Mouse (Mus musculus): Measurements from ENCODE around the gene Lmf2.

The Lmf2 gene

GRCm38 (mm10) chr15:89355241-89356187, at the start of gene Lmf2, which contains the start of gene Ncaph2:
TSS of gene Lmf2 (minus strand) at chr15:89355659.
TSS of gene Ncaph2 (plus strand) at chr15:89355719.
- peak; percentile 96 for DNase-seq (ENCODE audit: low spot score)

- no peak for DNase-seq (ENCODE audit: low spot score)
These were observed 49.6 kb upstream of the Lmf2 start for GRCm38 (mm10) chr15:89404831-89405623.

DNA sequence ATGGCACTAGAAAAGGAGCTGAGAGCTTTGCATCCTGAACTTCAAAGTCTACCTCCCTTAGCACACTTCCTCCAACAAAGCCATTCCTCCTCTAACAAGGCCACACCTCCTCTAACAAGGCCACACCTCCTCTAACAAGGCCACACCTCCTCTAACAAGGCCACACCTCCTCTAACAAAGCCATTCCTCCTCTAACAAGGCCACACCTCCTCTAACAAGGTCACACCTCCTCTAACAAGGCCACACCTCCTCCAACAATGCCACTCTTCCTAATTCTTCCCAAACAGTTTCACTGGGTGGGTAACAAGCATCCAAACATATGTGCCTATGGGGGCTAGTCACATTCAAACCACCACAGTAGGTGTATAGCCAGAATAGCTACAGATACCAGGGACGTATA, 47.0 kb upstream of the Lmf2 start:
- DNase-seq (ENCODE audit: low spot score) = no peak

DNA sequence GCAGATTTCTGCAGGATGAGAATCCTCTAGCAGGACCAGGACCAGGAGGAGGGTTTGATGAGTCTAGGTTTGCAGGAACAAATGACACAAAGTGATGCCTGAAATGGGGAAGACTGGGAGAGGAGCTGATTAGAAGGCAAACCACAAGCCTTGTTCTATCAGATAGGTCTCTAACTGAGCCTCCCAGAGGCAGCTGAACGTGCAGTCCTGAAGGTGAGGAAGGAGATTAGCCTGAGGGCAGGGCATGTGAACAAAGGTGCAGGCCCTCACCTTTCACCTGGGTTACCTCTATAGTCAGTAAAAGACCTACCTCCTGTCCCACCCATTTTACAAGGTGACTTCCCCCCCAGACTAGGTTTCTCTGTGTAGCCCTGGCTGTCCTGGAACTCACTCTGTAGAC, 44.3 kb upstream of the Lmf2 start:
- no peak for DNase-seq (ENCODE audit: low spot score)

DNA sequence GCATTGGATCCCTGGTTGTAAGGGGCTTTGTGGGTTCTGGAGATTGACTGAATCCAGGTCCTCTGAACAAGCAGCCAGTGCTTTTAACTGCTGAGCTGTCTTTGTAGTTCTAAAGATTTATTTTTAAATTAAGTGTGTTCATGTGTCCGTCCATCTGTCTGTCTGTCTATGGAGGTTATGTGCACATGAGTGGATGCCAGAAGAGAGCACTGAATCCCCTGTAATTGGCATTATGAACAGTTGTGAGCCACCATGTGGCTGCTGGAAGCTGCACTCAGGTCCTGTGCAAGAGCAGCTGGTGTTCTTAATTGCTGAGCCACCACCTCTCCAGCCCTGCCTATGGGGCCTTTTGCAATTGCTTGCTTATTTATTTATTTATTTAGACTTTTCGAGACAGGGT, 42.7 kb upstream of the Lmf2 start:
- no peak for DNase-seq (ENCODE audit: low spot score)

DNA sequence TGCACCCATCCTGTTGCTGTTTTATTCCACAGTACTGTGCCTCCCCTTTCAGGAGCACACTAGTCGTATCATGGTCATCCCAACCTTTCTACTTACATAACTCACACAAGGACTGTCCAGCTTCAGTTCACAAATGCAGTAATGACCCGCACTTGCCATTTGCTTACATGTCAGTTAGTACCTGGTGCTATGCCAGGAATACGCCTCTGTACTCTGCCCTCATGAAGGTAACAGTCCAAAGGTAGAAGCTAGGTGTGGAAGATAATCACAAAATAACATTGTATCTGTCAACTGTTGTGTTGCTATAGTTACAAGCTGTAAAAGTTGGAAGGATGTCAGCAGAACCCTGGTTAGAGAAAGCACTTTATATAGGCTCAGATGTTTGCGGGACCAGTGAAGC, 41.4 kb upstream of the Lmf2 start:
- DNase-seq (ENCODE audit: low spot score) = no peak

DNA sequence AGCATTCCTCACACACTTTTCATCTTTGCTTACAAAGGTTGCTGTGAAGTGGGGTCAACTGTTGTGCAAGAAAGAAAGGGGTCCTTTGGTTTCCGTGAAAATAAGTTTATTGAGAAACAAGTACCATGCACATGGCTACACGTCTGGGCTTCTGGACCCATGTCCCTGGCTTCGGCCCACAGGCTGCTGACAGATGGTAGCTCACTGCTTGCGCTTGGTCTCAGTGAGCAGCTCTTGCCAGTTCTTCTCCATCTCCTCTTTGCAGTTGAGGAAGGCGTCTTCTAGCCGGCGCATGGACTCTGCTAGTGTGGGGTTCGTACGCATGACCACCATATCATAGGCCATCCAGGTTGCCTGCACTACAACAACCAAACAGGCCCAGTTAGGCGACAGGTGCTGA, 34.6 kb upstream of the Lmf2 start:
- no peak for DNase-seq (ENCODE audit: low spot score)

DNA sequence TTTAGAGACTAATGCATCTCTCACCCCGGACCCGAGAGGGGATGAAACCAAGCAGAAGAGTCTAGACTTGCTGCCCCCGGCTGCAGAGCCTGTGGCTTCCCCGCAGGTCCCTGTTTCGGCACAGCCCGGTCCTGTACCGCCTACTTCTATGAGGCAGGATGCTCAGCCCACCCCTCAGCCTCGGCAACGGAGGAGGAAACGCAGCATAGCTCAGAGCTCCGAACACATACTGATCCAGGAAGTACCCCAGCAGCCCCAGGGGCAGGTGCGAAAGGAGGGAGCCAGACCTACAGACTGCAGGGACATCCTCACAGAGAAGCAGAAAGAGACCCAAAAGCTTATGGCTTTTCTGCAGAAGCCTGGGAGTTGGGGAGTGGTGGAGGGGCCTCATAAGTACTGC, 31.7 kb upstream of the Lmf2 start:
- no peak for DNase-seq (ENCODE audit: low spot score)

GRCm38 (mm10) chr15:89384617-89385016, 29.2 kb upstream of the Lmf2 start, which contains the start of gene Klhdc7b:
TSS of gene Klhdc7b (plus strand) at chr15:89384917.
- no peak for DNase-seq (ENCODE audit: low spot score)

DNA sequence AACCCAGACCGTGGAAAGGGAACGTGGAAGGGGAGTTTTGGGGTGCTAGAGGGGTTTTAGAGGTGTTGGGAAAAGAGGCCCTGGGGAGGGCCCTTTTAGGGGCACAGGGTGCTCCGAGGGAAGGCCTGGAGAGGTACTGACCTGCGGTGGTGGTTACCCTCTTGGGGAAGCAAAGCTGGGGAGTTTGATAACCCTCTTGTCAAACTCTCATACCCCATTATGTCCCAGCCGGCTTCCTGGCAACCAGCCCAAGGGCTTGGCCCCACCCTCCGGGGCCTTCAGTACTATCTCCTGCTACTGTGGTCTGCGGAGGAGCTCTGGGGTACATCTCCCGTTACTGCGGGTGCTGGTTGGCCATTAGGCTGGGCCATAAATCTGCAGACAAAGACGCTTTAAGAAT, 24.0 kb upstream of the Lmf2 start:
- no peak for DNase-seq (ENCODE audit: low spot score)

DNA sequence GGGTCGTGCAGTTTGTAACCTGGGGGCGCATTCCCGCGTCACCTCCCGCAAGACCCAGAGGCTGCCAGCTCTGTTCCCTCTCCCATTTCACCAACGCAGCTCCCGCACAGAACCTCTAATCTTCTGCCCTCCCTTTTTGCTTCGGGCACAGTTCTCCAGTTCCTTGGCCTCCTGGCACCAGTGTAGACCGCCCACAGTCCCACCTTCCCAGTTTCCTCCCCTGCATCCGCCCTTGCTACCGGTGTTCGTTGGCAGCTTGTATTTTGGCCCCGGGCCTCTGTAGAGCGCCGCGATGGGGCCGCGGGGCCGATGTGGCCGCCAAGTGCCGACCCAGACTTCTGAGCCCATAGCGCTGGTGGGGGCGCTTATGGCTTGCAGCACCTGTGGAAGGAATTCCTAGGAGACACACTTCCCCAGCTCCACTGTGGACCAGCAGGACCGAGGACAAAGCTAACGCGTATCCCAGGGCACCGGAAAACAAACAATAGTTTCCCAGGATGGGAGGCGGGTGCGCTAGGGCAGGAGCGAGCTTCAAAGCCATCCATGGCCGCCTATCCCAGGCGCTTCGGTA, 23.5 kb upstream of the Lmf2 start, which contains the start of gene Odf3b:
Odf3b (minus strand) TSS at position 452 of the 571 bp plus-strand sequence.
- no peak for DNase-seq (ENCODE audit: low spot score)

- no peak for DNase-seq (ENCODE audit: low spot score)
These were observed 22.7 kb upstream of the Lmf2 start for GRCm38 (mm10) chr15:89377938-89378828.

DNA sequence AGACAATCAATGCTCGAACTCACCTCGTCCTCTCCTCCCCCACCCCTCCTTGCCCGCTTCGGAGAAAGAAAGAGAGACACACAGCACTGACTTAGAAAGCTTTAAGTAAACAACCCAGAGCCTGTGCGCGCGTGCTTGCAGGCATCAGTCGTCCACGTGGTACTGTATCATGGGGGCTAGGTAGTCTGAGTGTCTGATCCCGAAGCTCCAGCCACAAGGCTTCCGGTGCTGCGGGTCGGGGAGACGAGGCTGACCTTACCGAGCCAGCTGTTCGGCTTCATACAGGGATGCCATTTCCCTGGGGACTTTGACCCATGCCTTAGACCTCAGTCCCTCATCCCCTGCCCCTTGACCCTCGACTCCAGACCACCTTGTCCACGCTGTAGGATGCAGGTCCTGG, 21.9 kb upstream of the Lmf2 start:
- no peak for DNase-seq (ENCODE audit: low spot score)

- DNase-seq (ENCODE audit: low spot score) = no peak
These were observed 21.5 kb upstream of the Lmf2 start, which contains the start of gene Tymp for GRCm38 (mm10) chr15:89376957-89377356. TSS of gene Tymp (minus strand) at chr15:89377039.

- DNase-seq (ENCODE audit: low spot score) = no peak
These were observed 20.6 kb upstream of the Lmf2 start for GRCm38 (mm10) chr15:89376040-89376439.

- no peak for DNase-seq (ENCODE audit: low spot score)
These were observed 19.5 kb upstream of the Lmf2 start for GRCm38 (mm10) chr15:89374801-89375534.

- no peak for DNase-seq (ENCODE audit: low spot score)
These were observed 18.9 kb upstream of the Lmf2 start for GRCm38 (mm10) chr15:89374340-89374739.

DNA sequence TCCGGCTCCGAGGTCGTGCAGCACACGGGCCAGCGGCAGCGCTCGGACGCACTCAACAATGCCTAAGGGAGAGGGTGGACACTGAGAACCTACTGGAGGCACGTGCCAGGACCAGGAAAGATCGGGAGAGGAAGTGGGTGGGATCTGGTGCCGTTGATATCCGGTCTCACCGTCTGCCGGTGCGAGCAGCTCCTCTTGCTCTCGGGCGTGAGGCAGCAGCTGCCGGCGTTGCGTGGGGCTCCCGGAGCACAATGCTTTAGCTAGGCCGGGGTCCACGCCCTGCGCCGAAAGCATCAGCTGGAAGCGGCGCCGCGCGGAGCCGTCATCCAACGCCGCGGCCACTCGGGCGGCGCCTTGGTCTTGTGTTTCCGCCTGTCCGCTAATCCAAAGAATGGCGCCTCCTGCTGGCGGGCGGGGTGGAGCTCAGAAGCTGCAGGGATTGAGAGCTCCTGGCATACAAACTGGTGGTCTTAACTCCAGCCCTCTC, 18.3 kb upstream of the Lmf2 start, which contains the start of gene Sco2:
Sco2 (minus strand) TSS at position 85 of the 487 bp plus-strand sequence.
- DNase-seq (ENCODE audit: low spot score) = peak; percentile 98

- DNase-seq (ENCODE audit: low spot score) = peak; percentile 82
These were observed 17.7 kb upstream of the Lmf2 start for GRCm38 (mm10) chr15:89373027-89373761.

DNA sequence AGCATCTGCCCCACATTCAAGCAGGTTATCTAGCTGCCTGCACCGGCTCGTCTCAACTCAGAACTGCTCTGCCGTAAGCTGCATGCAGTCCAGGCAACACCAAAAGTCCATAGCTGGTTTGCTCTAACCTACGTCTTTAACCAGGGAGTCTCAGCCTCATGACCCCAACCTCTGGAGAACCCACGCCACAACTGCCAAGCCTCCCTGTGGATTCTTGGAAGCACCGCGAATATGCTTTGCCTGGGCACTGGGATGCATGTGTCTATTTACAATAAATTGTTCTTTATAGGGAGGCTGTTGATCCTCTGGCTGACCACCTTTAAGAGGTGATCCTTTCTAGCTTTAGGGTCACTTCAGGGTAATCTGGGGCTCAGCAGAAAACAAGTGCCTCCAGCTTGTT, 17.1 kb upstream of the Lmf2 start:
- no peak for DNase-seq (ENCODE audit: low spot score)

Measured in urinary bladder, postnatal 25 days (tissue).